Mouse (Mus musculus) urinary bladder, postnatal 14 days (tissue): Measurements from ENCODE around the gene Sf3a3.

Source experiments
- DNase-seq: peaks from one replicate; pipeline ENCODE4 v3.0.0; 2021; ENCODE audit warnings: low spot score

Sf3a3 gene

DNA sequence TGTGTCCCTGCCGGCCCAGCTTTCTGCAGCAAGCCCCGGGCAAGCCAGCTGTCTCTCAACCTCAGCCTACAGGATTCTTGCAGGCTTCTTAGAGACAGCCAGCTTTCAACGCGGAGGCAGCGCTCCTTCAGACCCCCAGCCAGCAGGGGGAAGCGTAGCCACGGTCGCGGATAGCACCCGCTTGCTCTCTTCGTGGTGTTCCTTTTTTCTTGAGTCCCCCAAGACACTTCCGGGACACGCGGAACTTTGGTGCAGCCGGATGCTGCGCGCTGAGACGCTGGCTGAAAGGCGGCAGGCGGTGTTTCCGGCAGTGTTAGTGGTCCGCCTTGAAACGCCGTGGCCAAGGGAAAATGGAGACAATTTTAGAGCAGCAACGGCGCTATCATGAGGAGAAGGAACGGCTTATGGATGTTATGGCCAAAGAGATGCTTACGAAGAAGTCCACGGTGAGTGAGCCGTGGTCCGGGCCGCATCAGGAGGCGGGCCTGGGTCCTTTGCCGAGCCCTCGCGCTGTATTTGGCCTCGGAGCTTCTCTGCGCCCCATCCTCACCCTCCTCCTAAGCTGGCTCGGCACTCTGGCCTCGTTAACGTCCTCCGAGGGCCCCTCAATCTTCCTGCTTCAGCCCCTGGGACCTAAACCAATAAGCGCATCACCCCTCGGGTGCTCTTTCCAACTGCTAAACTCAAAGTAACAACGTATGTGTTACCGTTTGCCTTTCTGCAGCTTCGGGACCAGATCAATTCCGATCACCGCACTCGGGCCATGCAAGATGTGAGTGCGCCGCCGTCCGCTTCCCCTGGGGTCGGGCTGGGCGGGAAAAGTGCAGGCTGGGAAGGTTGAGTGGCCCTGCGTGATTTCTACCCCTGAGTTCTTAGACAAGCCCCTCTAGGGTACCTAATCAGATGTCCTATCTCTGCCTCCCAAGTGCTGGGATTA, at the start of gene Sf3a3:
Gene Sf3a3, plus strand, starts transcription at position 232 of the 937 bp plus-strand sequence.
- peak; percentile 93 for DNase-seq

DNA sequence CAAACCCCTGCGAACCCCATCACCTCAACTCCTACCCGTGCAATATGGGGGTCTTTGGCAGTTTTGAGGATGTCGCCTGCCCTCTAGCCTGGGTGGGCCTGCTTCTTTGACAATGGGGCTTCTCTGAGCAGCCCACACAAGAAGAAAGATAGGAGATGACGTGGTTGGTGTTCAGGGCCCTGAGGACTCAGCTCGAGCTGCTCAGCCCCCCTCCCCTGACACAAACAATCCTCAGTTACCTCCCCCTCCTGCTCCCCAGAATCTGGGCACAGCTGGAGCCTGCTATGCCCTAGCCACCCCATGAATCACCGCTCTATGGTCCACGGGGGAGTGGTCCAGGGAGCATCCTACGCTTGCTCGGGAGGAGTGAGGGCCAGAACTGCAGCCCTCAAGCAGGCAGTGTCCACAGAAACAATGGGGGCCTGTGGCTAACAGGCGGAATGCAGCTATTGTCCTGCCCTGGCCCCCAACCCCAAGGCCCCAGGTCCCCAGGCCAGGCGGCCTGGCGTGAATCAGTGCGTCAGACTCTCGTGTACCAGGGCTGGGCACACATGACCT, 47.0 kb upstream of the Sf3a3 start:
- DNase-seq: no peak

DNA sequence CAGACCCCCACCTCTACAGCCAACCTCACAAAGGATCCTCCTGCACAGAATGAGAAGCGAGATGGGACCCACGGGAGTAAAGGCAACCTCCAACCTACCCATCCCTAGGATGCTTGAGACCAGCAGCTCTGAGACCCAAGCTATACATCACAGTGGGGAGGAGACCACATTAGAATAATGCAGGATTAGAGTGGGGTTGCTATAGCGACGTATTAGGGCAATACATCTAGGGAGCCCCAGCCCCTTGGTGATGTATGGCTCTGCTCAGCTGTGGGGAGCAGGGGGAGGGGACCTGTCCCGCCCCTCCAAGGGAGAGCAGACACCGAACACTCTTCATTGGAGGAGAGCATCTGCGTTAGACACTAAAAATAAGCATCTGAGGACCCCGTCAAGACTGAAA, 46.5 kb upstream of the Sf3a3 start:
- no peak for DNase-seq

DNA sequence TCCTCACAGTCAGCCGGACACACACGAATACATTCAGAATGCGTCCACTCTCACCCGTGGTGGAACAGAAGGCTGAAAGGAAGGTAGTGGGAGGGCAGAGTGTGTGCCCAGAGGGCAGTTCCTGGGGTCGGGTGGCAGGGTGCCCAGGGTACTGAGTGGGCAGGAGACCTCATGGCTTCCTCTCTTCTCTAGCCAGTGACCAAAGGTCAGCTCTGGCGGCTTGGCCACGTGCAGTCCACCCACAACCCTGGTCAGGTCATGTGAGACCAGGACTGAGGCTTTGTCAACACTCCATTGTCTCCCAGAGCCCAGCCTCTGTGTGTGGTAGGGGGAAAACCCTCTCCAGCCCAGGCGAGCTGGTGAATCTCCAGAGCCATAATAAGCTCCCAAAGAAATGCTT, 44.3 kb upstream of the Sf3a3 start:
- DNase-seq: no peak

DNA sequence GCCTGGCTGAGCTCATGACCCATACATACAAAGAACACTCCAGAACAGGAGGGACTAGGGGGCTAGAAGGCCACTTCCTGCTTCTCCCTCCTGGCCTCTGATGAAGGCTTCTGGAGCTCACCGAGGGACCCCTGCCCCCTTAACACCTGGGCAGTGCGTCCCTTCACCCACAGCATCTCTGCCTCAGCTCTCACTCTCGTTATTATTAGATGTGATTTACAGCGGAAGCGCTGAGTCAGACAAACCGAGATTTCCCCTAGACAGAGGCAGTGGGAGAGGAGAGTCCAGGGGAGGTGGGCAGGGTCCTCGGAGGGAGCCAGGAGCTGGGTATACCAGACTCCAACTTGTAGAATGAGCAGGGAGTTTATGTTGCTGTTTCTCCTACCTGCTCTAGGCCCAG, 43.0 kb upstream of the Sf3a3 start:
- DNase-seq: no peak

DNA sequence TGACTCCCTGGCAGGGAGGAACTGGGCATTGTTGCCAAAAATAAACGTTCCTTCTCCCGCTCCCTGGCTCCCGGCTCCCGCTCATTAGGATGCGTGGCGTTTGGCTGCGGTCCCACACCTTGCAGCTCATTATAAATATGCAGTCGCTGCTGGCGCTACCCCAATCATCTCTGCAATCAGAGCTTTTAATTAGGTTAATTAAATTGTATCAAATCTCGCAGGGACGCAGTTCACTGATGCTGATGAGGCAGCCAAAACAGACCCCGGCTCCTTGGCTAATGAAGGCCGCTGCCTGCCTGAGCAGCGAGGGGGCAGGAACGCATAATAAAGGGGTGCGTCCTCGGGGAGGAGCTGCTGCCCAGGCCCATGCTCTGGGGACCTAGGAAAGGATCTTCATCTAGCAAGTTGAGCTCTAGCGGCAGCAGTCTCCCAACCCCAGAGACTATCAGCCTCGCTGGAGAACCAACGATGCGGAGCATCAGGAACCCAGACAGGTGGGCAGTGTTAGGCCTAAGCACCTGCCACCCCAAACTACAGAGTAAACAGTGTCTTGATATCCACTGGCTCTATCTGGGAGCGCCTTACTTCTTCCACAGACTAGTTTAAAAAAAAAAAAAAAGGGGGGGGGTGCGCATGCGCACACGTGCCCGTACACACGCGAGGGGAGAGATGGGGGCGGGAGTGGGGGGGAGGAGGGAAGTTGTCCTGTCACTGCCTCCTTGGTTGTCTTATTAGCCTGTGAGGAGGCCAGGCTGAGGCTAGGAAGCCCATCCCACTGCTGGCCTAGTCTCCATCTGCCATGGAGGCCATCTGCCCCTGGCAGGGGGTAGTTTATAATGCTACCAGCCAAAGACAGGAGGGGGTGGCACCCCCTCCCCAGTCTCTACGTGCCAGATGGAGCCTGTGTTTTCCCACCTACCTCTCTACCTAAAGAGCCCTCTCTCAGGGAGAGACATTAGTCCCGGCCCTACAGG, 41.9 kb upstream of the Sf3a3 start:
- no peak for DNase-seq

DNA sequence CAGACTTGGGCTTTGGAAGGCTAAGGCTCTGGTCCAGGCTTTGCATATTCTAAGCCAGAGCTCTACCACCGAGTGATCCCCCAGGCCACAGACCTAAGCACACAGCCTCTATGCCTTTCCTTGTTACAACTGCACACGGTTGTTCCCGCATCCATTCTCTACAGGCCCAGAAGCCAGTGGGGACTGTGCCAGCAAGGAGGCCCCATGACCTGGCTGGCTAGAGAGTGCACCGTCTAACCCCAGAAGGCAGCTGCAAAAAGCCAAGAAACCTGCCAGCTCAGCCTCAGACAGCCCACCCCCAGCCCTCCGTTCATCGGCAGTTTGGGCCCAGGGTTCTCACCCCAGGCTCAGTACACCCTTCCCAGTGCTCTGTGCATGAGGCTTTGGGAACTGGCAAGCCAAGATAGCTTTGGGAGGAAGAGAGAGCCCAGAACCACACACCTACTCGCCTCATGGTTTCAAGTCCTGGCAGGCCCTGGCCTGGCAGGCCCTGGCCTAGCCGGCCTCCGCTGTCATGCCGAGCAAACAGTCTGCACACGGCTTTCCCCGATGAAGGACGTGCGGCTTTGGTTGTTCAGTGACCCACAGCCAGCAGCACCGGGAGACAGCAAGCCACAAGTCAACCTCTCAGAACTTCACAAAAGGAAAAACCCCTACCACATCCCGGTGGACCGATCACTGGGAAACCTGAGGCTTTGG, 40.1 kb upstream of the Sf3a3 start:
- DNase-seq: peak; percentile 49

DNA sequence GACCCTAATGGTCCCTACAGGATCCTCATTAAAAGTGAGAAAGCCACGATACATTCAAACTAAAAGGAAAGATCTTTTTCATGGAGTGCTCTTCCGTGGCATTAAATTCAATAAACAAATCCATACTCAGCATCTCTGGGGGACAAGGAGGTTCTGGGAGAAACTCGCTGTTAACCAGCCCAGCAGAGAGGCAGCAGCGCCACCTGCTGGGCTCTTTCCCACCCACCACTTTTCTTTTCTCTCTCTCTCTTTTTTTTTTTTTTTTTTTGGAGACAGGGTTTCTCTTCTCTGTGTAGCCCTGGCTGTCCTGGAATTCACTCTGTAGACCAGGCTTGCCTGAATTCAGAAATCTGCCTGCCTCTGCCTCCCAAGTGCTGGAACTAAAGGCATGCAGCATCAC, 39.5 kb upstream of the Sf3a3 start:
- peak; percentile 64 for DNase-seq

DNA sequence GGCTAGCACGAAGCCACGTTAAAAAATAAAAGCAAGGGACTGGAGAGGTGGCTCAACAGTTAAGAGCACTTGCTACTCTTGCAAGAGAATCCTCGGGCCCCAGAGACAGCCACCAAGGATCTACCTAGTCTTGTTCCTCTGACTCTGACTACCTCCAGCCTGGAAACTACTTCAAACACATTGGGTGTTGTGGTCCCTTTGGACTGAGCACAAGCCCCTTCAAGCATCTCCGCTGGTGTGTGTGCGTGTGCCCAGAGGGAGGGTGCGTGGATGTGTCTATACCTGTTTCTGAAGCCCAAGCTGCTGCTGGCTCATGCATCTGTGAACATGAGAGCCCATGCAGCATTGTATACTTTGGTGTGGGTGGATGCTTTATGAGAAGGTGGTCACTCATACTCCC, 38.6 kb upstream of the Sf3a3 start:
- DNase-seq: no peak

DNA sequence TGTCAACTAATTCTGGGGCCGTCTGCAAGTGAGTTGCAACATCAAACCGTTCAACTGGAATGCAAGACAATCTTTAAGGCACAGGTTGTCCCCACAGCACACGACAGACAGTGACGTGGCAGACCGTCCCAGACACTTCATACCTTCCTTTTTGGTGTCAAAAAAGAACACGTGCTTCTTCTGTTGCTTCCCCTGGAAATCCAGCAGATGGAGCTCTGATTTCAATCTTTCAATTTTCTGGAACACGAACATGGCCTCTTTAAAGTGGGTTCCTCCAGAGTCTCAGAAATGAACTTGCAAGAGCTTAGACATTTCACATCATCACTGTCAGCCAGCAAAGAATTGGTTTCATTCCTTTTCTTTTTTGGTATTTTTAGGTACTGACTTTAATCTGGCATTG, 32.3 kb upstream of the Sf3a3 start:
- DNase-seq: no peak

DNA sequence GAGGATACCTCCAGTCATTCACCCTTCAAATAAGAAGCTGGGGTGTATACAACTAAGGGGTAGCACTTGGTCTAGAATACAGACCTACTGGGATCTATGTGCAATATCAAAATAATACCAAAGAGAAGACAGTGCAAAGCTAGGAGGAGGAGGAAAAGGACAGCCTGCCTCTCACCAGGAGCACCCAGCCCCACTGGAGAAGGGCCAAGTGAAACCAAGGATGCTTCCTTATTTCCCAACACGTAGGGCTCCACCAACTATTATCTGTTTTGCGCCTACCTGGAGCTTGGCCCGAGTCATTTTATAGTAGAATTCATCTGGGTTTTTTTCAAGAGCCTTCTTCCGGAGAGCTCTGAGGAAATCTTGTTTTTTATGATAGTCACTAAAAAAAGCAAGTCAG, 31.1 kb upstream of the Sf3a3 start:
- no peak for DNase-seq

DNA sequence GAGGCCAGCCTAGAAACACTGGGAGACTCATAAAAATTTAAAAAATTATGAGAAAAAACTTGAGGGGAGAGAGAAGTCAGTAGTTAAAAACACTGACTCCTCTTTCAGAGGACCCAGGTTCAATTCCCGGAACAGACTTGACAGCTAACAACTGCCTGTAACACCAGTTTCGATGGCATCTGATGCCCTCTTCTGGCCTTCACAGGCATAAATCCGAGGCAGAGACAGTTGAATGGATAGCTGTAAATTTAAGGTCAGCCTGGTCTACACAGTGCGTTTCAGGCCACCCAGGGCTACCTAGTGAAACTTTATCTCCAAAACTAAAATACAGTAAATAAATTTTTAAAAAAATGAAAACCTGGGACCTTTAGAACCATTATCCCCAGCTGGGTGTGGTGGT, 29.6 kb upstream of the Sf3a3 start:
- DNase-seq: no peak

DNA sequence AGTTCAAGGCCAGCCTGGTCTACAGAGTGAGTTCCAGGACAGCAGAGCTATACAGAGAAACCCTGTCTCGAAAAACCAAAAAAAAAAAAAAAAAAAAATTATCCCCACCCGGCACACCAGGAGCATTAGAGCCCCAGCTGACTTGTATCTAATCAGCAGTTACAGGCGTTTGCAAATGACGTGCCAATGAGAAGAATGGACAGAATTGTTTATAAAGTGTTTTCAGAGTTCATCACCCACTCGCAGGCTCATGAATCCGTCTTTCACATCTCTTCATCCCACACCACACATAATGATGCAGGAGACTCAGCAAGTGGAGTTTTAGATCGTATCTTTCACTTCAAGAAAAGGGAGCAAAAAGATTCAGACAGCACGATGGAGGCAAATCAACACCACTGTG, 29.1 kb upstream of the Sf3a3 start:
- DNase-seq: no peak

DNA sequence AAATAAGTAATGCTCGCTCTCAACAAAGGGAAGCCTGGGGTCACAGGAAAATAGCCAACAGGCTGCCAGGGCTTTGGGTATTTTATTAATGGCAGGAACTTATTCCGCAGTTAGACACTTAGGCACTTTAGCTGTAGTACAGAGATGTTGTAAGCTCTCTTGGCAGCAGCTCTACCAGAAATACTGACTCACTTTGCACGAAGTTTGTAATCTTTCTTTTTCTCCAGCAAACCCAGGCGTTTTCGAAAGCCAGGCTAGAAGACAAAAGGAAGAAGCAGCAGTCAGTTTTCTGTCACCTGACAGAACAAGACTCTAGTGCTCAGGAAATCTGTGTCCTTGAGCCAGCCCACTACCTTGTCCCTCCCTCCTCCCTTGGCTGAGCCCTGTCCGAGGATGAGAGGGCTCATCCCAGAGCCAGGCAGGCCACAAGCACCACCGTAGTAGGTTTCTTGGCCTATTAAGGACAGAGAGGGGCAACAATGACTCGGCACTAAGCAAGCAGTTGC, 28.6 kb upstream of the Sf3a3 start:
- DNase-seq: peak; percentile 28

DNA sequence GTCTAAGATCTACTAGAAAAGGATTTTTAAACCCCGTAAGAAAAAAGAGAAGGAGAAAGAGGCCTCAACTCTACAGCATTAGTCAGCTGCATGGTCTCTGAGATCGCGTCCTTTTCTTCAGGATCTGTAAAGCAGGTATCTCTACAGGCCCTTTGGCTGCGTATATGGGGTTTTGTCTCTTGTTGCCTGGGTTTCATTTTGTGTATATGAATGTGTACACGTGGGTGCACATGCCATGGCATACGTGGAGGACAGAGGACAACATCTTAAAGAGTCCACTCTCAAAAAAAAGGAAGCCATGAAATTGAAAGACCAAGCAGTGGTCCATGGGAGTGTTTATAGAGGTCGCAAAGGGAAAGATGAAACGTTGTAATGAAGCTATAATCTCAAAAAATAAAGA, 23.1 kb upstream of the Sf3a3 start:
- no peak for DNase-seq

DNA sequence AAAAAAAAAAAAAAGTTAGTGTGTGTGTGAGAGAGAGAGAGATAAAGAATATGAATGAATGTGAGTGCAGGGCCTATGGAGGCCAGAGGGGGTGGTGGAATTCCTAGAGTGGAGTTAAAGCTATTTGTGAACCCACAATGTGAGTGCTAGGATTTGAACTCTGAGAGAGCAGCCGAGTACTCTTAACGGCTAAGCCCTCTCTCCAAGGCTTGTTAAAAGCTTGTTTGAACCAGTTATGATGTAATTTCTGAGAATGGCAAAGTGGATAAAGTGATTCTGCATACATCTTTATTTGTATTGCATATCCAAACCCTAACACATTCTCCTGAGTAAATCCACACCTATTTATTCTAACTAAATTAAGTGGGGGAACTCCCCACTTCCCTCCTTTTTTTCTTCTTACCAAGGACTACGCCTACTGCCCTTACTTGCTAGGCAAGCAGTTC, 22.1 kb upstream of the Sf3a3 start:
- no peak for DNase-seq

DNA sequence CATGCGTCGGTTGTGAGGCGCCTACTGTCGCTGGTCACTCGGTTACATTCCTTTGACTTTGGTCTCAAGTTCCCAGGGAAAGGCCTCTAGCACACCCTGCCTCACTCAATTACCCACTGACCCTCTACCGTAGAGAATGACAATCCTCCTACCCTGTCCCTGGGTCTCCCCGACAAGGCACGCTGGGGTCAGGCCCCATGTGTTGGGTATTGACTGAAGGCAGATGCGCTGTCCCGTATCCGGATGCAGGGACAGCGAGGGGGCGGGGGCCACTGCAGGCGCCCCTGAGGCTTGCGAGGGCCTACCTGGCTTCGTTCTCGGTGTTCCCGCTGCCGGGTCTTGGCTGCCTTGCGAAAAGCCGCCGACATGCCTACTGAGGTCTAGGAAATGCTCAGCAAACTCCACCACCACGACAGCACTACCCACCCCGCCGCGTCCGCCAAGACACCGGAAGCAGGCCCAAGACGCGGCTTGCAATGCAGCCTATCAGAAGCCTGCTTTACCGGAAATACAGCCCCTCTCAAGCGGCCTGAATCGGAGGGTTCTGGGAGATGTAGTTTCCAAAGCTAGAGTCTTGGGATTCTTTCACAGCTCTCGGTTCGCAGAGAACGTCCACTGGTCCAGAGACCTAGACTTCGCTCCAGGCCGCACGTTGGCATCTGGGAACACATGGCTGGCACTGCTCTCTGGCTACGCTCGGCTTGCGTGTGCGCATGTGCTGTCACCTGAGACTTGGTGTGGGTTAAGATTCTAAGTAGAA, 21.3 kb upstream of the Sf3a3 start, which contains the start of gene Utp11:
Gene Utp11, minus strand, starts transcription at position 466 of the 760 bp plus-strand sequence.
- peak; percentile 87 for DNase-seq

DNA sequence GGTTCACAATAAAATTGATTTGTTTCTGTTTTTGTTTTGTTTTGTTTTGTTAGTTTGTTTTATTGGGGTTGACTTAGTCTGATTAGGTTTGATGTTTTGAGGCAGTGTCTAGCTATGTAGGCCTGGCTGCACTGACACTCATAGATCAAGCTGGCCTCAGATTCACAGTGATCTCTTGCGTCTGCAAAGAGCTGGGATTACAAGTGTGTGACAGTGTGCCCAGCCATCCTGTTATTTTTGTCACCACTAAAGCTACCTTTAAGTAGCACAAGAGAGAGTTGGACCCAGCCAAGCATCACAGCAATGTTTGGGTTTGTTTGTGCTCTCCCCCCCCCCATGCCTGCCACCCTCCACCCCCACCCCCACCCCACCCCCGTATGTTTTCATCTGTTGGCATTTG, 20.0 kb upstream of the Sf3a3 start:
- no peak for DNase-seq

DNA sequence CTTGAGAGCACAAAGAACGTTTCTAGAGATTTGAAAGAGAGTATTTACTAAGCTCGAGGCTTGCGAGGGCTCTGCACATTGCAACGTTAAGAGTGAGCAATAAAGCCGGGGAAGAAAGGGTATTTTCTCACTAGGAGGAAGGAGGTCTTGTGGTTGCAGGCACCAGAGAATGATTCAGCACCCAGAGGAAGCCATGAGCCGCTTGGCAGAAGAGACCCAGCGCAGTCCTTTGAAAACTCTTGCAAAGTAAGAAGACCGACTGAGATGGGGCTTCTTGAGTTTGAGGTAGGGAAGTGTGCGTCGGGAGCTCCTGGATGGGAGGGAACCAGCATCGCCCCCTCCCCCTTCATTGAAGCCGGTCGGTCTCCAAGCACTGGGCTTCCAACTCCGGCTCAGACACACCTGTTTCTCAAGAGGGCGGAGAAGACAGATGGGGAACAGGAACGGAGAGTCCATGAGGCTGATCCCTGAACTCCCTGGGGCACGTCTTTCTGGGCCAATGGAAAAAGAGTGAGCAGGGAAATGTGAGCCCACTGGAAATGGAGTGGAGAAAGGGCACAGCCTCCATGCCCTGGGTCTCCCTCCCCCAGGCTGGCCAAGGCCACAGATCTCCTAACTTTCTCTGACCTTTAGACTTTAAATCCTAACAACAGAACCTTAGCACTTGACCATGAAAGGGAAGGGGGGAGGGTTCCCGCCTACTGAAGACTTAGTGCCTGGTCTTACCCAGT, 18.6 kb upstream of the Sf3a3 start:
- DNase-seq: no peak

DNA sequence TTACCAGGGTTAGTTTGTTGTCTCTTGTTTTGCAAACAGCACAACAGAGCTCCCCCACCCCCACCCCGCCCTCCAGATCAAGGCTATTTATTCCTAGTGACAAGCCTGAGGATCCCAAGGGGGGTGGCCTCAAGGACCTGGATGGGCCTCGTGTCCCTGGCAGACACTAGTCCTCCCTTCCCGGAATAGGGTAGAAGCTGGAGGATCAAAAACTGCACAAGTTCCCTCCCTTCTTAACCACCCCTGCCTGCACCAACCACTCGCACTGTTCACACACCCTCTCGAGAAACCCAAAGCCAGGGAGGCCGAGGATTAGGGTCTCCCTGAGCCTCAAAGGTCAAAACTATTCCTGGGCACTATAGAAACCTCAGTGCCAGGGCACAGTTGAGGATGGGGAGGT, 14.8 kb upstream of the Sf3a3 start:
- DNase-seq: no peak
